Mouse (Mus musculus): ENCODE data around the gene Il7r.
"Not testable (repeated sequence)": the region's sequence is repeated elsewhere in the genome, so short reads cannot be mapped to it uniquely, and the experiment has no call there.

Gene Il7r

DNA sequence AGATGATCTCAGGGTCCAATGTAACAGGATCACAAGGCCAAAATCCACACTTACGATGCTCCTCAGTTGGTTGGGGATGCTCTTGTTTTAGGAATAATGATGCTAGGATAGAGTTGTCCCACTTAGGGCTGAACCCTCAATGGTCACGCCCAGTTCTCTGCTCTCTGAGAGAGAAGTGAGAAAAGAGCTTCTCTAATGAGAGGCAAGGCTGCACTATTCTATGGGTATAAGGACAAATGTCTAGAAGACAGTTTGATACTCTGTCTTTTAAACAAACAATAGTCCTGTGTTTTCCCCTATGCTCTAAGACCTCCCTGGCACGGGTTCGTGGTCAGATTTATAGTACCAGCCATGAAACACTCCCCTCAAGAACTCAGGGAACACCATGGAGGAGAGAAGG is at the start of gene Il7r:
TSS of gene Il7r (minus strand) at position 101 of the 400 bp plus-strand sequence.
- in situ Hi-C loops (cut with MboI; ENCODE audit: low sequenced_read_pairs), result no loop called here

DNA sequence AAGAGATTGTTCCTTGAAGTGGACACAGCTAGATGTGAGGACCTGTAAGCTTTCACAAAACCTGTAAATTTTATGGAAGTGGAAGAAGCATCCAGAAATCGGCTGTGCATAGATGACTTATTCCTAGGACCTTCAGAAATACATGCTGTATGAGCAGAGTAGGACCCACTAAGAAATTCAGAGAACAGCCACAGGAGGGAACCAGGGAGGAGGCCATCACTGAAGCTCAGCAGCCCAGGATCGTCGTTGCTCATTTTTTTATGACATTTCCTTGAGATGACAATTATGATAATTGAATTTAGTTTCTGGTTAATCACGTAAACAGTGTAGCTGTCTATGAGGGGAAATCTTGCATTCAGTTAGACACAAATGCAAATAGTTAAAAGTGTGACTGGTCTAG is 47.3 kb upstream of the Il7r start:
- in situ Hi-C loops (cut with MboI; ENCODE audit: low sequenced_read_pairs), result no loop called here

DNA sequence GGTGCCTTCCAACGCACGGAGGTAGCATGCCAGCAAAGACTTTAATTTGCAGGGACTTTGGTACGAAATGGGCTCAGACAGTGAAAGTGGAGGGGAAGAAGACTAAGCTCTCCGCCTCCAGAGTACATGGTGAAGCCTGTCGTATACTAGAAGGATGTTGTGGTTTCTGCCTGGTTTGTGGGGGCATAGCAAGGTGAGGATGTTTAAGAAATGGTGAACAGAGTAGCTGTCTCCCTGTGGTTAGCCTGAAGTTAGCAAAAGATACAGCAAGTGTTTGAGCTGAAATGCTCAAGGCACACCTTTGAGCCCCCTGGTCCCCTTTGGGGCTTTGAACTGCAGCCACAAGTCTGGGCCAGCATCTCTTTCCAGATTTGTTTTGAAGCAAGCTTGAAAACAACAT is 44.8 kb upstream of the Il7r start:
- in situ Hi-C loops (cut with MboI; ENCODE audit: low sequenced_read_pairs), result no loop called here

DNA sequence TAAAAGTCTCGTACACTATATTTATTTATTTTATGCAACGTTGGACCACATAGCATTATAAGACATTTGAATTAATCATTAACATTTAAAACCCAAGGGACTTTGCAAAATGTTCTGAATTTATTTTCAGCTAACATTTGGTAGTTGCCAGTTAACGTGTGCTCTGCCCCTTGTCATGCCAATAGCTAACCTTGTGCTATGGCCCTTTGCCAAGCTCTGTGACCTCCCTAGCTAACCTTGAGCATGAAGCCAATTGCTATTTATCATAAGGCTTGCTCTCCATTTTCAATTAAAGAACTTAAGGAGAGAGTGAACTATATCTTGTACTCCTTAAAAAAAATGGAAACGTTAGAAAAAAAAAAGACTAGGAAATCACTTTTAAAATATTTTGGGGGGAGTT is 43.4 kb upstream of the Il7r start:
- in situ Hi-C loops (cut with MboI; ENCODE audit: low sequenced_read_pairs), result no loop called here

DNA sequence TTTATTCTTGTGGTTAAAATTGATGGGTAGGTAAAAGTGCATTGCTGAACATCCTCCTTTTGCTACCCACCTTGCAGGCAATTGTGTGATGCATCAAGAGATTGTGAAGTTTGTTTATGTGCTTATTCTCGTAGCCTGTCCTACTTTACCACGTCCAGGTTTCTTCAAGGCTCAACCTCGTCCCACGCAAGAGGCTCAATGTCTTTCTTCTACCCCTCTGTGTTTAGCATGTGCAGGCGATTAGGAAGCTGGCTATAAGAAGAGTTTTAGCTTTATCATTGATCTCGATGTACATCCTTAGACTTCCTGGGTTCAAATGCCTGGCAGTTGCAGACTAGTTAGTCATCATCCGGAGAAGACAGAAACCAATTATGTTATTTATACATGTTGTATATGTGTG is 42.7 kb upstream of the Il7r start:
- in situ Hi-C loops (cut with MboI; ENCODE audit: low sequenced_read_pairs), result no loop called here

DNA sequence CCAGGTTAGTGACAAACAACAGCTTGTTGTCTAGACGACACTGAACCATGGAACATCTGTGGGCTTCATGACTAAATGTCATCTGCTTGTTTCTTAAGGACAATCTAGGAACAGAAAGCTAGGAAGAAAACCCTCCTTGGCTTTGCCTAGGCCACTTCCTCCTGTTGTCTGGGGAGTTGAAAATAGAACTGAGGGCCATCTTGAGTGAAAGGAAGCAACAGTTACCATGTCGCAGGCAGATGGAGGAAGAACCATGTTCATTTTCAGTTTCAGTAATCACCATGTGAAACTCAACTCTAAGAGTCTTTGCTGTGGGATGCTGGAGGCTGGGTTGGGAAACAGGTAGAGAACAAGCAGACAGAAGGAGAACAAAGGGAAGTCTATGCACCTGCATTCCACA is 41.9 kb upstream of the Il7r start:
- in situ Hi-C loops (cut with MboI; ENCODE audit: low sequenced_read_pairs), result no loop called here

DNA sequence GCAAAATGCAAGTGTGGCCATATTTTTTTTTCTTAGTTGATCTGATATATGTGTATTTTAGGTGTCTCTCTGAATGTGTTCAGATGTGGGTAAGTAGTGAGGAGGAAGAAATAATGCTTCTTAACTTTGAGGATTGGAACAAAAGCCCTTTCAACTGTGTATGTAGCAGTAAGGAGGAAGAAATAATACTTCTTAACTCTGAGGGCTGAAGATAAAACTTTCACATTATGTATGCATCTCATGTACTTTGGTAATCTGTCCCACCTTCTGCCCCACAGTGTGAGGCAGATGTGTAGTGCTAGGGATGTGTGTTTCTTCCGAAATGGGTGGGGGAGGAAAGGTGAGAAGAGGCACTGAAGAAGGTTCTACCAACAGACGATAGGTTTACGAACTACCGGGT is 37.3 kb upstream of the Il7r start:
- in situ Hi-C loops (cut with MboI; ENCODE audit: low sequenced_read_pairs), result loop anchor here (10.0 kb wide), 1 partner anchor 103 kb away; no protein-coding TSS in a partner anchor

DNA sequence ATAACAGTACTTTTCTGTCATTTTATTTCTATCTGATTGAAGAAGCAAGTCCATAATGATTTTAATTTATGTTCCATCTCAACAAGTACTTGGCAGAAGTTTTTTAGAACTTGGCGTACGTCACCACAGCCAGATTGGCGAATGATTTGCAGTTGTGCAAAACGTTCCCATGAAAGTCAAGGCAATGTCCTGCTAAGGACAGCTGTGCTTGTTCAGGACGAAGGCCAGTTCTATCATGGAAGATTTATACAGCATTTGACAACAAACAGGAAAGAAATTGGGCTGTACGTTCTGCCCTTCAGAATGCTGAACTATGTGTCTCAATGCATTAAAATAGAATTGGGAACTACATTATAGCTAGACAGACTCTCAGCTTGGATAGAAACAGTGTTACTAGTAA is 35.4 kb upstream of the Il7r start:
- in situ Hi-C loops (cut with MboI; ENCODE audit: low sequenced_read_pairs), result loop anchor here (10.0 kb wide), 1 partner anchor 101 kb away; no protein-coding TSS in a partner anchor

DNA sequence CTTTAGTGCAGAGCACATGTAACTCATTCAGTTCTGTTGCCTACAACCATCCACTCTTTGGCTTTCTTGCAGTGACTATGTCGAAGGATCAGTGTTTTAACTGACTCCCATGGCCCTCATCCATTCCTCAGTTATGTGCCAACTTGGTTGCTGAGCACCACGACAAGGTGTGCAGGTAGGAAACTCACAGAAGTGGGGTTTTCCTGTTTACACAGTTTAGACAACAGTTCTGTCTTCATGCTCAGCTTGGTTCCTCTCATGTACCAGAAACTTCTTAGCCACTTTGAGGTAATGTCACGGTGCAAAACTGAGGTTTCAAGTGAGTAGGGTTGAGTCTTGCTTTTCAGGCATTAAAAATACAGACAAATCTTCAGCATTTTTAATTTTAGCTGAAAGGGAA is 34.2 kb upstream of the Il7r start:
- in situ Hi-C loops (cut with MboI; ENCODE audit: low sequenced_read_pairs), result loop anchor here (10.0 kb wide), 1 partner anchor 99 kb away; no protein-coding TSS in a partner anchor

DNA sequence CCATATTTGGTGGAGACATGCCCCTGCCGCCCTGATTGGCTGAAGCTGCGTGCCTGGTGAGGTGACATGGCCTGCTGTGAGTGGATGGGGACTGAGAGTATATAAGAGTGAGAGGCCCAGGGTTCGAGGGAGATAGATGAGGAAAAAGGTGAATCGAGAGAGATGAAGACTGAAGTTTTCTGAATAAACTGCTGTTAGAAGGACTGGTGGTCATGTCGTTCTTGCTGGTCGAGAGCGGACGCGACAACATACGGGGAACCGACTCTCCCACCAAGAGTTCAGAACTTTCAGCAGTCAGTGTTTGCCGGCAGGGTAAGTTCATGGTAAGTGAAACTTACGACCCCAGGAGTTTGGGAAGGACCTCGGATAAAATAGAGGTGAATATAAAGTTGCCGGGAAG is 27.3 kb upstream of the Il7r start:
- in situ Hi-C loops (cut with MboI; ENCODE audit: low sequenced_read_pairs), result not testable (repeated sequence)

DNA sequence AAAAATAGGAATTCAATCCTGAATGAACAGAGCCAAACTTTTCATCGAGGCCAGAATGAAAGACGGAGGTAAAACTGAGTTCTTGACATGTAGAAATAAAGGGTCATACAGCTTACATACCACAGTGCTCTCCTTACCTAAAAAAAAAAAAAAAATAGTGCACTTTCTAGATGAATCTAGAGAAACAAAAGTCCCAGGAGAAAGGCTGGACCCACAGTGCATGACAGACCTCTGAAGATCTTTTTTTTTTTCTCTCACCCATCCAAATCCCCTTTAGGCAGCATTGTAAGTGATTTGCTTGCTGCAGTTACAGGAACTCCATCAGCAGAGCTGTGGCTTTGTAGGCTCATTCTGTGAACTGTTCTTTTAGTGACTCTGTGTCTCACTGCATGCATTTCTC is 19.0 kb upstream of the Il7r start:
- in situ Hi-C loops (cut with MboI; ENCODE audit: low sequenced_read_pairs), result no loop called here

DNA sequence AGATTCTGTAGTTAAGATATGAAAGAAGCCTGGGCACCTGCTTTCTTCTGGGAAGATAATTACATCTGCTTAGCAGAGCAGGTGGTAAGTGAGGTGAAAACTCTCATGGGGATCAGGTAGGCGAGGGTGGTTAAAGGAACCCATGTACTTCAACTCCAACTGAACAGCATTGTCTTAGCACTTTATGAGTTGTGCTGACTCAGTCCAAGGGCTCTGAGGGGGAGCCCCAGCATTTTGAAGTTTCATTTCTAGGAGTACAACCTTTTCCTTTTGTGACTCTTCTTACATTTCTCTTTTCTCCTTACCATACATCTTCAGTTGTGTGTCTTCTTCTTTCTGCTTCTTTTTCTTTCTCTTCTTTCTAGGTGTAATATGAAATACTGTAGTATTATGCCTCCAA is 5.2 kb upstream of the Il7r start:
- in situ Hi-C loops (cut with MboI; ENCODE audit: low sequenced_read_pairs), result no loop called here

DNA sequence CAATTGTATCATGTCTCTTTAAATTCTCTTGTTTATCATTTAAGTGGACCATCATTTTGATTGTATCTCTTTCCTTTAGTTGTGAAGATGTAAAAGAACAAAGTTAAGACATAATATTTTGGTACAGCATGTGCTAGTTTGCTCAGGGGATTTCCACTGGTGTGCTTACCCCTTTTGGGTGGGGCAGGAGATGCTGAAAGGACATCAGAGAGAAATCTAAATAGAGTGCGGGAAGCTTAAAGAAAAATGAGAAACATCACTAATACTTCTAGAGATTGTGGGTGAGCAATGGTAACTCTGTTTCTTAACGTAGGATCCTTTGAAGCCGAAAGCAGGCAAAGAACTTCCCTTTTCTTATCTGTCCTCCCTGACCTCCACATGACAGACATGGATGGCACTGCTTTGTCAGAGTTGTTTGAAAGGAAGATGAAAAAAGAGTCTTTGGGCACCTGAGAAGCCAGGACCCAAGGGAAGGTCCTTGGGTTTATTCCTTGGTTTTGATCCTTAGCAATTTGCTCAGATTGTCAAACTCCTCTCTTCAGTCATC is 3.5 kb upstream of the Il7r start:
- in situ Hi-C loops (cut with MboI; ENCODE audit: low sequenced_read_pairs), result no loop called here

DNA sequence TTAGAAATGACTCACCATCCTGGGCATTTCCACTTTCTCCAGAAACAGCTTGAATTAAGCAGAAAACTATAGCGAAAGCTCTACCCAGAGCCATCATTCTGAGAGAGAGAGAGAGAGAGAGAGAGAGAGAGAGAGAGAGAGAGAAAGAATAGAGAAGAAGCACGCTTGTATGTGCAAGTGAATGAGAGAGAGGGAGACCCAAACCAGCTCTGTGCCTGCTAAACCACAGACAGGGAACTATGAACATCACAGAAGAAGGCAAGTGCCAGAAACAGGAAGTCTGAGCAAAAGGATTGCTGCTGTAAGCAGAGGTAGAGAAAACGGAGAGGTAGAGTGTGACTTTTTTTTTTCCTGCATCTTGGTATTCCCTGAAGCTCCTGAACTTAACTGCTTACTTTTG is 330 bp downstream of the Il7r start:
- in situ Hi-C loops (cut with MboI; ENCODE audit: low sequenced_read_pairs), result no loop called here

DNA sequence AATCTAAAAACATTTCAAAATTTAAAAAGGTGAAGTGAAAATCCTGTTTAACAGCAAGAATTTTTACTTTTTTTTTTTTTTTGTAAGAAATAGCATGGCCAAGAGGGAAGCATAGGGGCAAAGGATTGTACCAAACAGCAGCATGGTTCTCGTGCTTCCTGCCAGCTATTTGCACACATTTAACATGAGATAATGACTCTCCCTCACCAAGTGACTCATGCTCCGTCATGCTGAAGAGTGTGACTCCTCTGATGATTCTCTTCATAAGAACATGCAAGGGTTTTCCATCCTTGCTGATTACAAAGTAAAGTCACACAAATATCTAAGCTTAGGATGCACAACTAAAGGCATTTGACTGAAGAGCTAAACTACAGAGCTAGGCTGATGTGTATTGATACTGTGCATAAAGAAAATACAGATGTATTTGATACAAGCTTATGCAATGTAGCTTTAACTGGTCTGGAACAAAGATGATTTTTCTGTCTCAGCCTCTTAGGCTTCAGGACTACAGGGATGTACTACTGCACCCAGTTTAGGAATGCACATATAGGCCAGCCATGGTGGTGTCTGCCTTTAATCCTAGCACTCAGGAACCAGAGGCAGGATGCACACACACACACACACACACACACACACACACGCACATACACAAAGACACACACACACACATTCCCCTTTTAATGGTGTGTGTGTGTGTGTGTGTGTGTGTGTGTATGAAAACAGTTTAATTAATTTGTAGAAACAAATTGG is 1.6 kb downstream of the Il7r start:
- in situ Hi-C loops (cut with MboI; ENCODE audit: low sequenced_read_pairs), result no loop called here

DNA sequence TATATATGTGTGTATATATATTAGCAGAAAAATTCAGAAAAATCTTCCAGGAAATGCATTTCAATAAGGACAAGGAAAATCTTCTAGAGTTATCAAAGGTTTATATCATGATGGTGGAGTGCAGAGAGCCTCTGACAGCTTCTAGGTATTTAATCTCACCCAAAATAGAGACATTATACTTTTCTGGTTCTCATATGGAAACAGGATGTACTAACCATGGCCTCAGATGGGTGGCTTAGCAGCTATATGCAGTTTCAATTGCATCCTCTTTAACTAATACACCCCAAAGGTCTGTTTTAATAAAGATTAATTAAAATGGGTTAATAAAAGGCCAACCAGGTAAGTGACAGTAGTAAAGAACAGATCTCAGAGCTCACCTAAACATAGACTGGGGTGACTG is 3.6 kb downstream of the Il7r start:
- in situ Hi-C loops (cut with MboI; ENCODE audit: low sequenced_read_pairs), result no loop called here

DNA sequence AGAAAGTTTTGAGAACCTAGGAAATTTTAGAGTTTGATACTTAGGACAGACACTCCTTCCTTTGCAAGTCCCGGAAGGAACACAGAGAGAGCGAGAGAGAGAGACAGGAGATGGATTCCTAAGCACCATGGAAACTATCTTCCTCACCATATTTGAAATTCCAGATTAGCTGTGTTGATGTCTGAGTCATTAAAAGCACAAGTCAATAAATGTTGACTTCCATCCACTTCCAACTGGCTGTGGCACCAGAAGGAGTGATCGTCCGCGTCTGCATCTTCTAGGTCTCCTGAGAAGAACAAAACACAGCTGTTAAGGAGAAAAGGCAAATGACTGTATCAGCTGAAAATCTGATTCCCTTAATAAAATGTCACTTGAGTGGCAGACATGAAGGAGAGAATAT is 5.1 kb downstream of the Il7r start:
- in situ Hi-C loops (cut with MboI; ENCODE audit: low sequenced_read_pairs), result no loop called here

DNA sequence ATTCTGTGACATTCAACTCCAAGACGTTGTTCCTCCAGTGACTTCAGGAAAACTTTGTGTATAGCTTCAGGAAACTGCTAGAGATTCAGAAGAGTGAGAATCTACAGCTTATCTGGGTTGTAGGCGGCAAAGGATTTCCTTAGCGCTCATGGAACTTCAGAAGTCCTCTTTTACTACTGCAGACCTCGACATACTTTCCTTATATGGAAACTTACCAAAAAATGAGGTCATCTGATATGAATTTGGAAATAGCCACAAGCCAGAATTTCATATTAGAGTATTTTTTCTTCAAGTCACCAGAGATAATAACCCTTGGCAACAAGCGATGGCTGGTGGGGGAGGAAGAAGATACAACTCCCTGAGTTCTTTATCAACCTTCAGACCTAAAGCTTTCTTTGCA is 6.0 kb downstream of the Il7r start:
- in situ Hi-C loops (cut with MboI; ENCODE audit: low sequenced_read_pairs), result no loop called here

DNA sequence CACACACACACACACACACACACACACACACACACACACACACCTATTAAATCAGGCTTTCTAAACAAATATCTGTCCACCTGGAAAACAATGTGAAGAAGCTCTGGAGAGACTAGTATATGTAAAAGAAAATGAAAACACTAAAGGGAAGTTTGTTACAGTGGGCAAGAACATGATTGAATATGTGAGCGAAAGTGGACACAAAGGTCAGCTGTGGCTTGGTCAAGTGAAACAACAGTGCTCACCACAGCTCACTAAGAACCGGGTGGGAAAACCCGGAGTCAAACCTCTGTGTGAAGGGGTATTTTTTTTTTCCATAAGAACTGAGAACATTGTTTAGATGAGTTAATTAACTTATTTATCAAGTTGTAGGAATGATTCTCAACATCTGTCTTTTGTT is 6.9 kb downstream of the Il7r start:
- in situ Hi-C loops (cut with MboI; ENCODE audit: low sequenced_read_pairs), result no loop called here

DNA sequence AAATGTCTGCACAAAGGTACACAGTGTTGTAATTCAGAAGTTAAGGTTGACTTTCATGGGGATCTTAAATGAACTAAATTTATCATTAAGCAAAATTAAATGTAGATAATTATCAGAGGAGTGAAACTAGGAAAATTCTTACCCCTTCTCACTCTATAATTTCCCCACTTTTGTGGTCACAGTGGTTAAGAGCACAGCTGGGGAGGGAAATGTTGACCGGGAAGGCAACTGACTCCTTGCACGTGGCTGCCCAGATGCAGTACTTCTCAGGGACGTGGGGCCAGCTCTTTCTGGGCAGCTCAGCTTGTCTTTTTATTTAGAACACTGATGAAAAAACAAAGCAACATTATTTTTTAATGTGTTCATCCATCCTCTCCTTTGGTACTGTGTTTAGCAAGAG is 37.9 kb downstream of the Il7r start:
- in situ Hi-C loops (cut with MboI; ENCODE audit: low sequenced_read_pairs), result no loop called here

DNA sequence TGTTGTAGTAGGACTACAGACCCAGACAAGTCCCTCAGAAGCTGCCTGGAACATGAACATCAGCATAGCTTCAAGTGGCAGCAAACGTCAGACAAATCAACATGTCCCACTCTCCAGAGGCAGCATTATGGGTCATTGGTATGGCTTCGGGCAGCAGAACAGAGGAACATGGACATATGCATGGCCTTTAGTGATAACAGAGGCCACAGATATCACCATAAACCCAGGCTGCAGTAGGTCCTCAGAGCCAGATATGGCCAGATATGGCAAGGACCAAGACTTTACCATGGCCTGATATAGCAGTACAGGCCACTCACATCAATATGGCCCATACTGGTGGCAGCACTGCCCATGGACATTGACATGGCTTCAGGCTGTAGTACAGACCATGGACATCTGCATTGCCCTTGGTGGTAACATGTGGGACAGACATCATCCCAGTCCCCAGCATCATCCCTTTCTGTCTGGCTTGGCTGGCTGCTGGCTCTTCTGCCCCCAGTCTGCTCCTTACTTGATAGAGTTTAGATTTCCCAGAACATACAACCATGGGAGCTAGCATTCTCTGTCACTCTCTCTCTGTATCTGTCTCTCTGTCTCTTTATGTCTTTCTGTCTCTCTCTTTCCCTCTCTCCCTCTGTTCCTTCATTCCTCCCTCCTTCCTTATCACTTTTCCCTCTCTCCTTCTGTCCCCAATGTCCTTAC is 40.4 kb downstream of the Il7r start:
- in situ Hi-C loops (cut with MboI; ENCODE audit: low sequenced_read_pairs), result no loop called here

DNA sequence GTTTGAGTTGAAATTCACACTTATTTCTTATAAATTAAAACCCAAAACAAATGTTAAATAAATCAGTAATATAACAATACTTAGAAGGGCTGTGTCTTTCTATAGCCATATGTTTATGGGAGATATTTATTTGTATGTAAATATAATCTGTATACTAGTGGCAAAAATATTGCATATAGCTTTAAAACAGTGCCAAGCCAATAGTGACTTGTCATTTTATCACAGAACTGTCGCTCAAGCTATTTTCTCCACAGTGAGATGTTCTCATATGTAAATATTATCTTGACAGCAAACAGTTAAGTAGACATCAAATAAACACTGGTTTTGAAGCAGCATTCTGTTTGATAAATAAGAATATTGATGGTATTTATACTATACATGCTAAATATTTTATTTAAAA is 56.8 kb downstream of the Il7r start:
- in situ Hi-C loops (cut with MboI; ENCODE audit: low sequenced_read_pairs), result loop anchor here (25.0 kb wide), 1 partner anchor 264 kb away; the partner anchor contains the start of gene Spef2

Data from CH12F3 (cell line).